Mouse (Mus musculus) erythroblast, embryonic 14.5 days (primary cell): ENCODE data around the gene Clec2i.

Experiments
- GATA1 ChIP-seq: IDR thresholded peaks from 2 replicates; pipeline ENCODE4 v1.6.1; 2012; ENCODE audit warnings: low read length, inconsistent platforms, mixed read lengths
- TAL1 ChIP-seq: IDR thresholded peaks from 3 replicates; pipeline ENCODE4 v1.6.1; 2012; ENCODE audit warnings: low read length, inconsistent platforms, mixed read lengths

DNA sequence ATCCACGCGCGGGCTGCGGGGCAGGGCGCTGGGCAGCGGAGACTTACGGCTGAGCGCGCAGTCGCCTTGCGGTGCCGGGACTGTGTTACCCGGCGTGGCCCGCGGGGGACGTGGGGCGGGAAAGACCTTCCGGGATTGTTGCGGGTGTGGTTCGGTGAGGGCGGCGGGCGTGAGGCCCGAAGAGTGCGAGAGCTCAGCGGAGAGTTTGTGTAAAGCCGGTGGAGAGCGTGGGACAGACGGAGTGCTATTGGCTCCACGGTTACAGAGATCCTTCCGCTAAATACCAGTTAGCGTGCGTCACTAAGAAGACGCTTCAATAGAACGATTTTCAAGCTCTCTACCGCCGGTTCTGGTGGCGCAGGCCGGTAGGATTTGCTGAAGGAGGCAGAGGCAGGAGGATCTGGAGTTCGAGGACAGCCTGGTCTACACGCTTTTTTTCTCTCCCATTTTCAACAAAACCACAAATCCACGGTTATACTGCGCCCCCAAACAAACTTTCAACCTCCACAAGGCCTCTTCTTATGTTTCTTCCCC, 44.4 kb upstream of the Clec2i start:
- TF ChIP-seq TAL1: no peak
- no peak for TF ChIP-seq GATA1
